Mouse (Mus musculus) kidney, embryonic 16.5 days (tissue): ENCODE measurements around the gene Apob. TPM values are rescaled to one million over a fixed set of nuclear protein-coding genes. Genes with fewer than 3 reads are reported as not detected.

ENCODE experiments used
- polyA plus RNA-seq: library from polyadenylated mRNA; unstranded; fragments of >200 nt; fragmentation: Nextera tagmentation; extraction: Ambion mirVana; gene quantifications from 2 replicates; pipeline ENCODE4 v1.2.1, GENCODE M21; 2015

Gene Apob
- polyA plus RNA-seq, 1 experiment from 2014 or later = 0.42 TPM

Other genes starting within 250 kb of the Apob start
- 51.5 and 57.5 TPM in 2 replicates for gene Ldah, start 230.5 kb downstream of the Apob start, polyA plus RNA-seq